Mouse (Mus musculus): Measurements from ENCODE around the gene Lrrk1. TPM values are rescaled to one million over a fixed set of nuclear protein-coding genes. Genes with fewer than 3 reads are reported as not detected.

The Lrrk1 gene
- polyA plus RNA-seq, 1 experiment from 2014 or later: 2.8 TPM

DNA sequence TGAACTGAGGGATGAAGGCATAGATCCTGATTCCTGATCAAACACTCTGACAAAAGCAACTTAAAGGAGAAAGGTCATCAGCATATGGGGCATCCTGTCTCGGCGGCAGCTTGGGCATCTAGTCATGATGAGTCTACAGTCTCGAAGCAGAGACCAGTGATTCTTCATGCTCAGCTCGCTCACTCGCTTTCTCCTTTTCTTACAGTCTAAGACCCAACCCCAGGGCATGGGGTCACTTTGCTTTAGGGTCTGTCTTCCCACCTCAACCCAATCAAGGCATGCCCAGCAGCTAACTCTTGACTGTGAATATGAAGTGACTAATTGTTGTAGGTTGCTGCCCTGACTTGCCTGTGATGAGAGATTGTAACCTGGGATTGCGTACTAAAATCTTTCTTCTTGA lies 163.6 kb downstream of the Lrrk1 start:
- Histone ChIP-seq H3K4me2 (ENCODE audit: low read length) (no peak overlapping the region), H3K9me3 (replicated peaks; ENCODE audit: control insufficient read depth, low read length, poor library complexity, severe bottlenecking) (no peaks in the 10 kb centered on the region), H3K9ac (ENCODE audit: low read depth, low read length) (no peak overlapping the region), H3K27me3 (ENCODE audit: control insufficient read depth, insufficient read depth, low read depth, low read length) (no peaks in the 10 kb centered on the region), H3K27ac (ENCODE audit: low read length) (no peak overlapping the region), H3K4me3 (ENCODE audit: low read depth, low read length) (no peak overlapping the region), H3K36me3 (ENCODE audit: control insufficient read depth, insufficient read depth, low read length) (no peaks in the 10 kb centered on the region), H3K4me1 (ENCODE audit: control insufficient read depth, insufficient read depth, low read length) (no peaks in the 10 kb centered on the region)
- no peak for ATAC-seq
- WGBS: 97% methylated on average over 6 of the region's 6 CpGs

DNA sequence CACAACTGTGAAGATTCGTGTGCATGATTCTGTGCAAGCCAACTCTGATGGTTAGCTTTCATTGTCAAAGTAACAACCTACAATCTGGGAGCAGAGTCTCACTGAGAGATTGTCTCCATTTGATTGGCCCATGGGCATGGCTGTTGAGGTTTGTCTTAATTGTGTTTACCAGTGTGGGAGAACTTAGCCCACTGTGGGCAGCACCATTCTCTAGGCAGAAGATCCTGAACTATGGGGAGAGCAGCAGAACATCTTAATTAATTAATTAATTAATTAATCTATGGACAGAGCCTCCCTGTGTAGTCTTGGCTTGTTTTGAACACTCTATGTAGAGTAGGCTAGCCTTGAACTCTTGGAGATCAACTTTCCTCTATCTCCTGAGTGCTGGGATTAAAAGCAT lies 164.4 kb downstream of the Lrrk1 start:
- Histone ChIP-seq H3K9me3 (replicated peaks; ENCODE audit: control insufficient read depth, low read length, poor library complexity, severe bottlenecking) (no peaks in the 10 kb centered on the region), H3K4me3 (ENCODE audit: low read depth, low read length) (no peak overlapping the region), H3K27me3 (ENCODE audit: control insufficient read depth, insufficient read depth, low read depth, low read length) (no peaks in the 10 kb centered on the region), H3K27ac (ENCODE audit: low read length) (no peak overlapping the region), H3K4me2 (ENCODE audit: low read length) (no peak overlapping the region), H3K4me1 (ENCODE audit: control insufficient read depth, insufficient read depth, low read length) (no peaks in the 10 kb centered on the region), H3K9ac (ENCODE audit: low read depth, low read length) (no peak overlapping the region), H3K36me3 (ENCODE audit: control insufficient read depth, insufficient read depth, low read length) (no peaks in the 10 kb centered on the region)
- WGBS: 93% methylated on average over 1 of the region's 1 CpGs
- no peak for ATAC-seq

DNA sequence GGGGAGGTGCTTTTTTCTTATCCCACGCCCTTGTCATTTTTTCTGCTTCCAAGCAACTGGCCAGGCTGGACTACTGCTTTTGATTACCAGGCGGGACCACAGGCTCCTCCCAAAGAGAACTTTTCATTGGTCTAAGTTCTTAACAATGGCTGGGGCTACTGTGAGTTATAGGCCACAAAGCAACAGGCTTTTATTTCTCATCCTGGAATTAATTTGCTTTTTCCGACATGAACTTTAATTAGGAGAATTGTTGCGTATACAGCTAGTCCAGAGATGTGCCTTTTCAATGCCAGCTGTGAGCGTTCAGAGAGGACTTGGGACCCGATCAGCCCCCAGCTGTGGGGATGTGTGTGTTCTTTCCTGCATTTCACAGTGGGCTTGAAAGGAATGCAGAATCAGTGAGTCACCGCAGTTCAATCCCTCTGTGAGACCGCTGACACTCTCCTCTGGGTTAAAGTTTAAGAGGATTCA lies 165.5 kb downstream of the Lrrk1 start:
- Histone ChIP-seq H3K9me3 (replicated peaks; ENCODE audit: control insufficient read depth, low read length, poor library complexity, severe bottlenecking) (no peaks in the 10 kb centered on the region), H3K4me2 (ENCODE audit: low read length) (no peak overlapping the region), H3K9ac (ENCODE audit: low read depth, low read length) (no peak overlapping the region), H3K4me3 (ENCODE audit: low read depth, low read length) (no peak overlapping the region), H3K27ac (ENCODE audit: low read length) (no peak overlapping the region), H3K36me3 (ENCODE audit: control insufficient read depth, insufficient read depth, low read length) (no peaks in the 10 kb centered on the region), H3K27me3 (ENCODE audit: control insufficient read depth, insufficient read depth, low read depth, low read length) (no peaks in the 10 kb centered on the region), H3K4me1 (ENCODE audit: control insufficient read depth, insufficient read depth, low read length) (peaks cover 5% of the 10 kb centered on the region)
- no peak for ATAC-seq
- WGBS: 14% methylated on average over 8 of the region's 8 CpGs

DNA sequence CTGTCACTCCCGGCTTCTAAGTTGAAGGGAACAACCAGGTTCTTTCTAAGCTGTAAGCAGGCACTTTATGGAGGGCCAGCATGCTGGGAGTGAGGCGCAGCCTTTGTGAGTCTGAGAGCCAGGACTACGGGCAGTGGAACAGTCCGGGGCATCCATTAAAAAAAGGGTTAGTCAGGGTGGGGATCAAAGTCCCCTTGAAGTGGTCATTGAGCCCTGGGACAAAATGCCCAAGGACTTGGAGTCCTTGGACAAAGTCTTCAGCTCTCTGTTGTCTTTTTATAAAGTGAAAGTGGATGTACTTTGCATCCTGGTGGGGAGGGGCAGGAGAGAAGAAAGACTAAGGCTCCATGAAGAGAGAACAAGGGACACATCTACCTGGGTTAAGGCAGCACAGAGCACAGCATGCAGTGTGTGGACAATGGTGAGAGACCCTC lies 168.3 kb downstream of the Lrrk1 start:
- no peaks in the 10 kb centered on the region for H3K27me3 ChIP-seq (ENCODE audit: control insufficient read depth, insufficient read depth, low read depth, low read length)
- no peak overlapping the region for H3K9ac ChIP-seq (ENCODE audit: low read depth, low read length)
- H3K4me2 ChIP-seq (ENCODE audit: low read length): no peak overlapping the region
- no peak overlapping the region for H3K27ac ChIP-seq (ENCODE audit: low read length)
- H3K4me1 ChIP-seq (ENCODE audit: control insufficient read depth, insufficient read depth, low read length): peaks cover 7% of the 10 kb centered on the region
- WGBS: 56% methylated on average over 4 of the region's 4 CpGs
- no peaks in the 10 kb centered on the region for H3K36me3 ChIP-seq (ENCODE audit: control insufficient read depth, insufficient read depth, low read length)
- no peak overlapping the region for H3K4me3 ChIP-seq (ENCODE audit: low read depth, low read length)
- H3K9me3 ChIP-seq (replicated peaks; ENCODE audit: control insufficient read depth, low read length, poor library complexity, severe bottlenecking): no peaks in the 10 kb centered on the region
- ATAC-seq: no peak

DNA sequence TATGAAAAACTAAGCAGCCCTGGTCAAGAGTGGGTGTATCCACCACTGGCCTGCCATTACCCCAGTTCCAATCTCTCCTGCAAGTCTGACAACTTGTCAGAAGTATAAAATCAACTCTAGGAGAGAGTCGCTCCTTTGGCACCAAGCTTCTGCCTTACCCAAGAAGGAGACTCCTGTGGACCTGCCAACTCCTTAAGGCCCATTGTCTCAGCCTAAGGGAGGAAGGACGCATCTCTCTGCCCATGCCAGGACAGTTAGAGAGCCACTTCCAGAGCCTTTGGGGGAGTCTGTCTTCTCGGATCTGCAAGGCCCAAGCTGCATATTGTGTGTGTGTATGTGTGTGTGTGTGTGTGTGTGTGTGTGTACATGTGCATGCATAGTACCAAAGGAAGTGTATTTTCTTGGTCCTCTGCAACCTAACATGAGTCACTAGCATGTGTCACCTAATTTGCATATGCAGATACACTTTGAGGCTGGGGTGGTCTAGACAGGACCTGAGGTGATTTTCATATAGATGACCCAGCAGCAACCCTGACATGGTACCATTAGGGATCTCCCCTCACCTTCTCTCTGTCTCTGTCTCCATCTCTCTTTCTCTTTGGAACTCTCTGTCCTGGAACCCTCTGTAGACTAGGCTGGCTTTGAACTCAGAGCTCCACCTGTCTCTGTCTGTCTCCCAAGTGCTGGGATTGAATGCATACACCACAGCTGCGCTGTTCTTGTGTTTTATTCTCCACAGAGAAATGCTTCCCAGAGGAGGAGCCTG lies 168.9 kb downstream of the Lrrk1 start:
- no peak for ATAC-seq
- 88% methylated on average over 4 of the region's 4 CpGs for WGBS

DNA sequence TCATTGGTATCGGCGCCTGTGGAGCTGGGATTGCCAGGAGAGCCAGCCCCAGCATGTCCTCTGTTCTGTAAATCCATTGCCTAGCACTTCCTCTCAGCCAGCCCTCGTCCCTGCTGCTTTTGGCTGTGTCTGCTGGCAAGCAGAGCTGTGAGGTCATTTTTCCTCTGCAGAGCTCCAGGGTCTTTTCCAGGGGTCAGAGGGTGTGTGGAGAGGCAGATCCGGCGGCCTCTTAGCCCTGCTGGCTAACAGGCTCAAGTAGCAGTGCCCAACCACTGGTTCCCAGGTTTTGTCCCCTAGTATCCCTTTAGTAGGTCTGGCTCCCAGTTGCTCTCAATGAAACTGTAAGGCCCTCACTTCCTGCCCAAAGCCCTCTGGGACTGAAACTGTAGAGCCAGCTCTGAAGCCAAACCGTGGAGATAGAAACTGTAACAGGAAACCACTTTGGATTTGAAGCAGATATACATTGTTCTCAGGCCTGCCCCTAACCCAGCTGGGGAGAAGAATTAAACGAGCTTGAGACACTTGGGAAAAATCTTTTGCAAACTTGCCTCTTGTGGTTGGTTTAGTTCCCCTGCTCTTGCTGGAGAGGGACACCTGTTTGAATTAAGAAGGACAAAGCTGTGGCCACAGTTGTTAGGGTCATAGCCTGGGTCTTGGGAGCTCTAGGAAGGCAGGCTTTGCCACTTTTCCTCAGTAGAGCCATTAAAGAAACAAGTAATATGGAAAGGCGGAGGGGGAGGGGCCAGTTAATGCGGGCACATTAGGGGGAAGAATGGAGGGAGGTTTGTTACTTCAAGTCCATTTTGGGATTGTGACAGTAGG lies 169.7 kb downstream of the Lrrk1 start:
- Histone ChIP-seq H3K4me1 (ENCODE audit: control insufficient read depth, insufficient read depth, low read length) (peaks cover 7% of the 10 kb centered on the region), H3K9ac (ENCODE audit: low read depth, low read length) (no peak overlapping the region), H3K27me3 (ENCODE audit: control insufficient read depth, insufficient read depth, low read depth, low read length) (no peaks in the 10 kb centered on the region), H3K27ac (ENCODE audit: low read length) (peak overlapping the region; percentile 62; the same call in 1 of the 2 replicates), H3K4me2 (ENCODE audit: low read length) (no peak overlapping the region), H3K9me3 (replicated peaks; ENCODE audit: control insufficient read depth, low read length, poor library complexity, severe bottlenecking) (no peaks in the 10 kb centered on the region), H3K4me3 (ENCODE audit: low read depth, low read length) (no peak overlapping the region), H3K36me3 (ENCODE audit: control insufficient read depth, insufficient read depth, low read length) (no peaks in the 10 kb centered on the region)
- WGBS: 28% methylated on average over 9 of the region's 9 CpGs
- ATAC-seq: peak; percentile 49; the same call in 1 of the 2 replicates

More for the DNA sequence above, 168.9 kb downstream of the Lrrk1 start:
- H3K4me3 ChIP-seq (ENCODE audit: low read depth, low read length): no peak overlapping the region
- H3K4me2 ChIP-seq (ENCODE audit: low read length): no peak overlapping the region
- no peaks in the 10 kb centered on the region for H3K36me3 ChIP-seq (ENCODE audit: control insufficient read depth, insufficient read depth, low read length)
- no peak overlapping the region for H3K9ac ChIP-seq (ENCODE audit: low read depth, low read length)
- H3K27me3 ChIP-seq (ENCODE audit: control insufficient read depth, insufficient read depth, low read depth, low read length): no peaks in the 10 kb centered on the region
- H3K27ac ChIP-seq (ENCODE audit: low read length): no peak overlapping the region
- no peaks in the 10 kb centered on the region for H3K9me3 ChIP-seq (replicated peaks; ENCODE audit: control insufficient read depth, low read length, poor library complexity, severe bottlenecking)
- peaks cover 7% of the 10 kb centered on the region for H3K4me1 ChIP-seq (ENCODE audit: control insufficient read depth, insufficient read depth, low read length)

DNA sequence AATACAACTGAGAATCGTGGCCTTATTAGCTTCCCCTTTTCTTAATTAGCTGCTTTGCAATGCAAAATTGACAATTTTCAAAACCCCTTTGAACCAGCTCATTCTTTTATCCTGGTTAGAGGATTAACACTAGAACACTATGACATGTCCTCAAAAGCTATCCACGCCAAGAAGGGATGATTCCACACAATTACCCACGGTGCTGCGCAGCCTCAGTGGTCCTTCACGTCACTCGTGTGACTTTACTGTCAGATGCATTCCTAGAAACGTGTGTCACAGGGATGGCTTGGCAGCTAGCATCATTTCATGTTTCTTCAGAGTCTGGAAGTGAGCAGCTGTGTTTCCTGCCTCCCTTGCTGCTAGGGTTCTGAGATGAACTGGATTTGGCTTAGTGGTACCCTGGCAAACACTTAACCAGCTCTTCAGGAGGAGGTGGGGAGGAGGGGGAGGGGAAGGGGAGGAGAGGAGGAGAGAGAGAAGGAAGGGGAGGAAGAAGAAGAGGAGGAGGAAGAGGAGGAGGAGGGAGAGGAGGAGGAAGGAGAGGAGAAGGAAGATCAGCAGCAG lies 170.5 kb downstream of the Lrrk1 start:
- Histone ChIP-seq H3K4me2 (ENCODE audit: low read length) (no peak overlapping the region), H3K36me3 (ENCODE audit: control insufficient read depth, insufficient read depth, low read length) (no peaks in the 10 kb centered on the region), H3K9ac (ENCODE audit: low read depth, low read length) (no peak overlapping the region), H3K27ac (ENCODE audit: low read length) (no peak overlapping the region), H3K9me3 (replicated peaks; ENCODE audit: control insufficient read depth, low read length, poor library complexity, severe bottlenecking) (no peaks in the 10 kb centered on the region), H3K4me1 (ENCODE audit: control insufficient read depth, insufficient read depth, low read length) (peaks cover 7% of the 10 kb centered on the region), H3K4me3 (ENCODE audit: low read depth, low read length) (no peak overlapping the region), H3K27me3 (ENCODE audit: control insufficient read depth, insufficient read depth, low read depth, low read length) (no peaks in the 10 kb centered on the region)
- ATAC-seq: peak; percentile 60; the same call in 1 of the 2 replicates
- 33% methylated on average over 7 of the region's 7 CpGs for WGBS

DNA sequence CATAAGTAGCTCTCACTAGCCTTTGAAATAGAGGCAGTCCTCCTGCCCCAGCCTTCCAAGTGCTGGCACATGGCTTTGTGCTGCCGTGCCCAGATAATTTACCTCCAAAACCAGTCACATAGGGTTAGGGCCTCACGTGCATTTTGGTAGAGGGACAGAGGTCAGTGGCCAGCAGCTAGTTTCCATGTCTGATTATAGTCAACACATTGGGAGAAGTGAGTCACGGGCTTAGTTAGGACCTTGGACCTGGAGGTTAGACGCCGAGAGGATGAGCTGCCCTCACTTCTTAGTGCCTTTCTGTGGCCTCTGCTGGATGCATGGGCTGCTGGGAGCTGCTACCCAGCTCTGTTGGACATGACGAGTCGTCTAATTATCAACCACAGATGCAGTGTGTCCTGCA lies 171.1 kb downstream of the Lrrk1 start:
- no peak for ATAC-seq
- no peak overlapping the region for H3K4me2 ChIP-seq (ENCODE audit: low read length)
- no peaks in the 10 kb centered on the region for H3K9me3 ChIP-seq (replicated peaks; ENCODE audit: control insufficient read depth, low read length, poor library complexity, severe bottlenecking)
- H3K4me1 ChIP-seq (ENCODE audit: control insufficient read depth, insufficient read depth, low read length): peaks cover 7% of the 10 kb centered on the region
- WGBS: 71% methylated on average over 7 of the region's 7 CpGs
- no peak overlapping the region for H3K4me3 ChIP-seq (ENCODE audit: low read depth, low read length)
- no peak overlapping the region for H3K9ac ChIP-seq (ENCODE audit: low read depth, low read length)
- H3K27me3 ChIP-seq (ENCODE audit: control insufficient read depth, insufficient read depth, low read depth, low read length): no peaks in the 10 kb centered on the region
- no peaks in the 10 kb centered on the region for H3K36me3 ChIP-seq (ENCODE audit: control insufficient read depth, insufficient read depth, low read length)
- H3K27ac ChIP-seq (ENCODE audit: low read length): no peak overlapping the region

DNA sequence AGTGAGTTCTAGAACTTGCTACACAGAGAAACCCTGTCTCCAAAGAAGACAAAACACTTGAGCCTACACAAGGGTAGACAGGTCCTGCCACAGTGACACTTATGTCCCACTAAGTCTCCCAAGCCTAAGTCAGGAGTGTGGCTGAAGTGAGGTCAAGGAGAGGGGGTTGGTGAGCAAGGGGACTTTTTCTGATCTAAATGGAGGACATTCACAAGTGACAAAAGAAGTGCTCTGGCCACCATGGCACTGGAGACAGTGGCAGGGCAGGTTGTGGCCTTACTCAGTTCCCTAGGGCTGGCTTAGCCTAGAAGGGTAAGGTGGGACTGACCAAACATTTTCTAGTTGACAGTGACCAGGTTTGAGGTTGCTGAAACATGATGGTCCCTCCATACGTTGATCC lies 172.2 kb downstream of the Lrrk1 start:
- Histone ChIP-seq H3K9me3 (replicated peaks; ENCODE audit: control insufficient read depth, low read length, poor library complexity, severe bottlenecking) (no peaks in the 10 kb centered on the region), H3K27me3 (ENCODE audit: control insufficient read depth, insufficient read depth, low read depth, low read length) (no peaks in the 10 kb centered on the region), H3K4me3 (ENCODE audit: low read depth, low read length) (no peak overlapping the region), H3K9ac (ENCODE audit: low read depth, low read length) (no peak overlapping the region), H3K36me3 (ENCODE audit: control insufficient read depth, insufficient read depth, low read length) (no peaks in the 10 kb centered on the region), H3K27ac (ENCODE audit: low read length) (no peak overlapping the region), H3K4me1 (ENCODE audit: control insufficient read depth, insufficient read depth, low read length) (peaks cover 7% of the 10 kb centered on the region), H3K4me2 (ENCODE audit: low read length) (no peak overlapping the region)
- ATAC-seq: no peak
- 86% methylated on average over 1 of the region's 1 CpGs for WGBS
